Mouse (Mus musculus): Measurements from ENCODE around the gene Egfl8.

Egfl8 gene

DNA sequence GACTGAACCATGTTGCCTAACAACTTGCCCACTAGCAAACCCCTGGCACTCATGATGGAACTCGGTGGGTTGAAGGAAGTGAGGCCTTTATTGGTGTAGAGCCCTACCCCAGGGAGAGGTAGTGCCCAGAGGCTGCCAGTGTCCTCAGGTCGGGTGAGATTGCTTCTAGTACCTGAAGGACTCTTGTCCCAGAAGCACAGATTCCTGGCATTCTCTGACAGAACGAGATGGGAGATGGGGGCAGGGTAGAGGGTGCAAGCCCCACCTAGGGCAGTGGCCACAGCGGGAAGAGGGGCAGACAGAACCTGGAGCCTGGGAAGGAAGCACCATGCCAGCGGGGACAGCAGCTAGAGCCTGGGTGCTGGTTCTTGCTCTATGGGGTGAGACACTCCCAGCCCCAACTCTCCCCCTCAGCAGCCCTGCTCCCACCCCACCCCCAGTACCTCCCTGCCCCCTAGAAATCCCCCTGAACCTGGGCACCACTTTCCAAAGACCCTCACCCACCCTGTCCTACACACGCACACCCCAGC lies 18.1 kb downstream of the Egfl8 start, which contains the start of gene Ager:
Ager (plus strand) TSS at position 297 of the 530 bp plus-strand sequence.
- DNase-seq (ENCODE audit: low read depth, low spot score), result no peak

DNA sequence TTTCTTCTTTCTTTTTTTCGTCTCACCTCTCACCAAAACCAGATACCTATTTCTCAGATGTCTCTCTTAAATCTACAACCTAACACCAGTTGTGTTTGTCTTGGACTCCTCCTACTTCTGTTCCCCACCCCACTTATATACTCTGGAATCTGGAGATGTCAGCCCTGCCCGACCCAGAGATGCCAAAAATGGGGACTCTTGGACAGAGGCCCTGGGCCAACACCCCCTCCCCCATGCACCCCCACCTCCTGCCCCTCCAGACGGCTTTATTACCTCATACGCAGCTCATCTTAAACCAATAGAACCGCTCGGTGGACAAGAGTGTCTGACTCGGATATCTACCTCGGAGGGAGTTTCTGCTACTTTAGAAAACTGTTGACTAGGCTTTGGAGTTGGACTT lies 19.7 kb downstream of the Egfl8 start:
- DNase-seq (ENCODE audit: low read depth, low spot score), result no peak

DNA sequence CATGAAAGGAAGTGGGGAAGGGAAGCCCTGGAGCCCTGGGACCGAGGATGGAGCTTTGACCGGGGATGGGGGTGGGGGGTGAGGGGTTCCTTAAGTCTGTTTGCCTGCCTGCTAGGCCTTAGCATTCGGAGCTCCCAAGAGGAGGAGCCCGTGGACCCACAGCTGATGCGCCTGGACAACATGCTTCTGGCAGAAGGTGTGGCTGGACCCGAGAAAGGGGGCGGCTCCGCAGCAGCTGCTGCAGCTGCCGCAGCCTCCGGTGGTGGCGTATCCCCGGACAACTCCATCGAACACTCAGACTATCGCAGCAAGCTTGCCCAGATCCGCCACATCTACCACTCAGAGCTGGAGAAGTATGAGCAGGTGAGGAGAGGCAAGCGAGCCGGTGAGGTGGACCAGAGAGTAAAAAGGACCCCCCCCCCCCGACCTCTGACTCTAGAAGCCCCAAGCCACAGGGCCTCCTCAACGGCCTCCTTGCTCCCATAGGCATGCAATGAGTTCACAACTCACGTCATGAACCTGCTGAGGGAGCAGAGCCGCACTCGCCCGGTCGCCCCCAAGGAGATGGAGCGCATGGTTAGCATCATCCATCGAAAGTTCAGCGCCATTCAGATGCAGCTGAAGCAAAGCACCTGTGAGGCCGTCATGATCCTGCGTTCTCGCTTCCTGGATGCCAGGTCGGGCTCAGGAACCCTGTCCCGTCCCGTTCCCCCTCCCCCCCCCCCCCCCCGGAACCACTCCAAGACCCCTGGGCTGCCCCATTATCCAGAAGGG lies 21.8 kb downstream of the Egfl8 start:
- no peak for DNase-seq (ENCODE audit: low read depth, low spot score)

DNA sequence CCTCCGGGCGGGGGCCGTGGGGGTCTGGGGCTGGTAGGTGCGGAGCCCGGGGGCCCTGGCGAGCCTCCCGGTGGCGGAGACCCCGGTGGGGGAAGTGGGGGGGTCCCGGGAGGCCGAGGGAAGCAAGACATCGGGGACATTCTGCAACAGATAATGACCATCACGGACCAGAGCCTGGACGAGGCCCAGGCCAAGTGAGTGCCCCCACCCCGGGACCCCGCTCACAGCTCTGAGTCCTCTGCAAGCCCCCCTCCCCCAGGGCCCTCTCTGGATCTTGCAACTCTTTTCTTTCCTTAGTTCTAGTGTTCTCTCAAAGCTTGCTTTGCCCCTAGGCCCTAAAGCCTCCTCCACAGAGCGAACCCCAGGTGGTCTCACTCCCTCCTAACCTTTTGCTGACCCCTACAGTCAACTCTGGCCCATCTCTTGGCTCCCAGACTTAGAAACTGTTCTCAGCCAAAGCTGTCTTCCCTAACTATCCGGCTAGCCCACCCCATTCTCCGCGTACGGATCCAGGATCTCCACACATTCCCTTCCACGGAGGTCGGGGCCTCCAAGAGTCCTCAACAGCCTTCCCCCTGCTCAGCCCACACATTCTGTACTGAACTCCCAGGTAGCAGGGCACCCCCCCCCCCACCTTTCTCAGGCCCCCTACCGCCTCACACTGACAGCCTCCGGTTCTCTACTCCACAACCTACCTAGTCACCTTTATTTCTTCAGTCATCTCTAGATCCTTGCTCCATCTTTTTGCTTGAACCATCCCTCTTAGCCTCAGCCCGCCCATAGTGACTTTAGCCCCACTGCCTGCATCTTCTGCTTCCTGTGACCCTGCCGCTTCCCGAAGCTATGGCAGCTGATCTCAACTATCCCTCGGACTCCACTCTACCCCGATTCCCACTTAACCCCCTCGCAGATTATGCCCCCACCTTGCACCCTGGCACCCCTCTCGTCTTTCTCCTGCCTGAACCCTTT lies 22.9 kb downstream of the Egfl8 start:
- no peak for DNase-seq (ENCODE audit: low read depth, low spot score)

DNA sequence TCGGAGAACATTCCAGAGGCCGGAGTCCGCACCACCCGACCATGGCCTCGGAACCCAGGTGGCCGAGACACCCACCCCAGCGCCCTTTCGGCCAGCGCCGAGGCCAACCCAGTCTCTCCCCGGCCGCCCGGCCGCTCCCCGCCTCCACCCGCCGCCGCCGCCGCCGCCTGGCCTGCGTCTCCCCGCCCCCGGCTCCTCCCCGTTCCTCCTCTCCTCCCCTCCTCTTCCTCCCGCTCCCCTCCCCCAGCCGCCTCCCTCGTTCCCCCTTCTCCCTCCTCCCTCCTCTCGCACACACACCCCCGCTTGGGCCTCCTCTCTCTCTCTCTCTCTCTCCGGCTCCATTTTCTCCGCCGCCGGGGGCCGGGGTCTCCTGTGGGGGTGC lies 23.8 kb downstream of the Egfl8 start:
- peak; percentile 88 for DNase-seq (ENCODE audit: low read depth, low spot score)

DNA sequence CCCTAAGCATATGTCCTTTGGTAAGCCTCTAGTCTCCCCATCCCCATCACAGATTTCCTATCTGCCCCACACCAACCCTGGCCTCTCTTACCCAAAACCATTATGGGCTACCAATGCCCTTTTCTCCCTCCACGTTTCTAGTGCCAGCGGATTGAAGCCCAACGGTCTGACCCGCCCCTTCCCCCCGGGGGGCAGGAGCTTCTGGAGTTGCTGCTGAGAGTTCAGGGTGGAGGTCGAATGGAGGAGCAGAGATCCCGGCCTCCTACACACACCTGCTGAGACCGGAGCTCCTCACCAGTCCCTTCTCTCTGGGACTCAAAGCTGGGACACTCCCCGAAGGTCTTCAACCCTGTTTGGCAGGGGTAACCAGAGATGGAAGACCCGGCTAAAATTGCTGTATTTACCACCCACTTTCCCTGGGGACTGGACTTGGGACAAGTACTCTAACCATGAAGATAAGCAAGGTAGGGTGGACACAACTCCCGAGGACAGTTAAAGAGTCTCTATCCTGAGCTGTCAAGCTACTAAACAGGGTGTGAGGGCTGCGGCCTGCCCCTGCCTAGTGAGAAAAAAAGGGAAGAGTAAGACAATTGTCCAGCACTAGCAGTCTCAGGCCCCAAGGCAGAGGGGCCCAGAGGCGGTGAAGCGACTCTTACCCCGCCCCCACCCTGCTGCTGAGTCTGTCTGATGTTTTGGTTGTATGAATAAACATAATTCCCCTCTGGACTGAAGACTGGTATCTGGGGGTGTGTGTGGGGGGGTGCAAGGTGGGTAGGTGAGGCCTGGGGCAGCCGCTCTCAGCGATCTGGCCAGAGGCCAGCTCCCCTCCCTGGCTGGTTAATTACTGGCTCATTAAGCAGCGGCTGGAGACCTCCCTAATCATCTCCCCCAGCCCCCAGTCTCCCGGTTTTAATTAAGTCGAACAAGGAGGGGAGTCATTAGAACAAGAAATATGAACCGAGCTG lies 24.5 kb downstream of the Egfl8 start, which contains the start of gene Pbx2:
Pbx2 (plus strand) TSS at position 238 of the 965 bp plus-strand sequence.
- no peak for DNase-seq (ENCODE audit: low read depth, low spot score)

DNA sequence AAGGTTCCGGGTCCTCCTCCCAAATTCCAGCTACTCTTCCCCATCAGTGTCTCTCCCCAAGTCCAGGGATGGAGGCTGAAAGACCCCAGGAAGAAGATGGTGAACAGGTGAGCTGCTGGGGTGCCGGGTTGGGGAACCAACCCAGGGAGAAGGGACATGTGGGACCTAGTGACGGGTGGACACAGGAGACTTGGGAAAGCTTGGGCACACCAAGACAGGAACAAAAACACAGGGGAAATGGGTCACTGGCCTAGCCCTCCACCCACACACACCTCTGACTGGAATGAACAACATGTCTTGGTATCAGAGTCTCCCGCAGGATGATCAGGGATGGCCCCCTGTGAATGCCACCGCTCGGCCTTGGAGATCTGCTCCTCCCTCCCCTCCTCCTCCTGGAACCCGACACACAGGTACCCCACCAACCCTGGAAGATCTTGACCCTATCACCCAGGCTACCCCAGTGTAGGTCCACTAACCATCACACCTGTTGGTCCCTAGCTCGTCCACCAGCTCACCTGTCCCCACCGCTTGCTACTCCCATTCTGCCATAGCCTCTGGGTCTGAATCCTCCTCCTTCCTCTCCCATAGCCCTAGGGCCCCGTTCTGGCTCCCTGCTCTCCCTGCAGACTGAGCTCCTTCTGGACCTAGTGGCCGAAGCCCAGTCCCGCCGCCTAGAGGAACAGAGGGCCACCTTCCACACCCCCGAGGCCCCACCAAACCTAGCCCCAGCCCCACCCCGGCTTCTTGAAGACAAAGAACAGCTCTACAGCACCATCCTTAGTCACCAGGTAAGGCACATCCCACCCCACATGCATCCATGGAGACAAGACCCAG lies 25.4 kb downstream of the Egfl8 start:
- no peak for DNase-seq (ENCODE audit: low read depth, low spot score)

DNA sequence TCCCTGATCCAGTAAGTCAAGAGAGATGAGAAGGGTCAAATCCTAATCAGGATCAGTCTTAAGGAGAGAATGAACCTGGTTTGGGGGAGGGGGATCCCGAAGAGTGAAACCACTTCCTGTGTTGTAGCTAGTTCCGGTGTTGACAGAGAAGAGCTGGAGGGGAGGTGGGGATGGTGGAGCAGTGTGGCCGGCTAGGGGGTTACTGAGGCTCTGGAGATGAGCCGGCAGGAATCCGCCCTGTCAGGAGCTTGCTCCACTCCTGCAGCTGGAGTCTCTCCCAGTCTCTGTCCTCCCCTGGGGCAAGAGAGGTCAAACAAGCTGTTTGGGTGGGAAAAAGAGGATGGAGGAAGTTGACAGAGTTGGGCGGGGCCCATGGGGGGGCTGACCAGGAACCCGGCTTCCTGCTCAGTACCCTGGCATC lies 26.1 kb downstream of the Egfl8 start, which contains the start of gene Gpsm3:
Gpsm3 (plus strand) TSS at position 126 of the 421 bp plus-strand sequence.
- DNase-seq (ENCODE audit: low read depth, low spot score), result no peak

DNA sequence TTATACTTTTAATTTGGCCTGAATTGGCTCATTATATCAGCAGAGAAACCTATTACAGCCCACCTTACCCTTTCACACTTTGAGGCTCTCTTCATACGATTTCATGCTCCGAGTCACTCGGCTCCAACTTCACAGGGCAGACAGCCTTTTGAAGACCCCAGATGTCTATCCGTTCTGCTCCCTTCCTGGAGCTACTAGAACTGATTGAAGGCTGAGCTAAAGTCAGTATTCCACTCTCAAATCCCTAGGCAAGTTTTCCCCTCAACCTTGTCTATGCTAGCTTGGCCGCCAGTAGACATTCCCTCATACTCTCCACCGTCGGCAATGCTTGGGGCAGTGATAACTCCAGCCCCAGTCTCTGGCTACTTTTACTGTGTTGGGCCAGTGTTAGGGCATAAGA lies 26.6 kb downstream of the Egfl8 start:
- DNase-seq (ENCODE audit: low read depth, low spot score), result no peak

DNA sequence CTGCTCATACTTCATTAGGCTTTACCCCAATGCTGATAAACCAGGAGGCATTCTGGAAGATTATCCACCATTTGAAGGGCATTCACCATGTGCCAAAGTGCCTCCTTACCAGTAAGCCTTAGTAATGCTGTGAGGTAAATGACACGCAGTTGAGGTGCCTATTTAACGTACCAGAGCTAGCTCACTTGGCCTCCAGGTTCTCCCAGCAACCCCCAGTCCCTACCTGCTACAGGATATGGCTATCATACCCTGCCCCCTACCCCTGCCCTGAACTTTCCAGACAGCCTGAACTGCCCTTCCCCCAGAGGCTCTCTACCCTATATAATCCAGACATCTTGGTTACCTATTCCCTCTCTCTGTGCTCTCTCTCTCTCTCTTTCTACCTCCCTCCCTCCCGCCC lies 27.0 kb downstream of the Egfl8 start:
- no peak for DNase-seq (ENCODE audit: low read depth, low spot score)

DNA sequence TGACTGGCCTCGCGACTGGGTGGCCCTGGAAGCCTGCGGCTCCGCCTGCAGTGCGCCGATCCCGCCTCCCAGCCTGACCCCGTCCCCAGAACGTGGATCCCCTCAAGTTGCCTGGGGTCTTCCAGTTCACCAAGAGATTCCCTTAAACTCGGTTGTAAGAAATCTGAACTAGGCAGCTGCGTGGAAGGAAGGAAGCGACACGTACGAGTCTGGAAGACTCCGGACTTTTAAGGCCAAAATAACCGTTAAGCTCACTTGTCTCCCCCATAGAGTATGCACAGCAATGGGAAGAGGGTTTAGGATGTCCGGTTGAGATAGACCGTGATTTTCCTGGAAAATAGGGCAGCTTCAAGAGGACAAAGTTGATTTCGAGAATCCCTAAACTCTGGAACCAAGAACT lies 28.0 kb downstream of the Egfl8 start:
- DNase-seq (ENCODE audit: low read depth, low spot score), result no peak

DNA sequence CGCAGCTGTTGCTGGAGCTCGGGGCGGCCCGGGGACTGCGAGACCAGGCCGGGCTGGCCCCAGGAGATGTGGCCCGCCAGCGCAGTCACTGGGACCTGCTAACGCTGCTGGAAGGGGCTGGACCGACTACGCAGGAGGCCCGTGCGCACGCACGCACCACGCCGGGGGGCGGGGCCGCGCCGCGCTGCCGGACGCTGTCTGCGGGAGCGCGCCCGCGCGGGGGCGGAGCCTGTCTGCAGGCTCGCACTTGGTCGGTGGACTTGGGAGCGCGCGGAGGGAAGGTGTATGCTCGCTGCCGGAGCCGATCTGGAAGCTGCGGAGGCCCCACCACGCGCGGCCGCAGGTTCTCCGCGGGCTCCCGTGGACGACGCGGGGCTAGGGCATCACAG lies 28.4 kb downstream of the Egfl8 start:
- peak; percentile 91 for DNase-seq (ENCODE audit: low read depth, low spot score)

DNA sequence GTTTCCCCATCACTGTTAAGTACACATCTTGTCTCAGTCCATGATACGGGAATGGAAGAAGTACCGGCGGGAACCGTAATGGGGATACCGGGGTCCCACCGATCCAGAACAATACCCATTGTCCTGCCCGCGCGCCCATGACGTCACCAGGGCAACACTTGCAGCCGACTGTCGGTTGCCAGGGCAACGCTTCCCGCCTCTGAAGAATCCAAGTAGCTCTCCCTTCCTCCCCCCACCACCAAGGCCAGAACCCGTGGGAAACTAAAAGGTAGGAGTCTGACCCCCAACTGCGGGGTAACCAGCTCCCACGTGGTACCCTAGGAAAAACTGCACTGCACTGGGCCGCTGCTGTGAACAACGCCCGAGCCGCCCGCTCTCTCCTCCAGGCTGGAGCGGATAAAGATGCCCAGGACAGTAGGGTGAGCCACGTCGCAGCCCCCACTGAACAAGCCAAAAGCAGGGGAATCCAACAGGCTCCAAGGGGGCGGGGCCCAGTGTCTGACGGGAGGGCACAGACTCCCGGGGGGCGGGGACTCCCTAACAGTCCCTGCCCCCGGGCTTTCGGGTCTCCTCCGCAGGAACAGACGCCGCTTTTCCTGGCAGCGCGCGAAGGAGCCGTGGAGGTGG lies 28.9 kb downstream of the Egfl8 start:
- DNase-seq (ENCODE audit: low read depth, low spot score), result peak; percentile 84

DNA sequence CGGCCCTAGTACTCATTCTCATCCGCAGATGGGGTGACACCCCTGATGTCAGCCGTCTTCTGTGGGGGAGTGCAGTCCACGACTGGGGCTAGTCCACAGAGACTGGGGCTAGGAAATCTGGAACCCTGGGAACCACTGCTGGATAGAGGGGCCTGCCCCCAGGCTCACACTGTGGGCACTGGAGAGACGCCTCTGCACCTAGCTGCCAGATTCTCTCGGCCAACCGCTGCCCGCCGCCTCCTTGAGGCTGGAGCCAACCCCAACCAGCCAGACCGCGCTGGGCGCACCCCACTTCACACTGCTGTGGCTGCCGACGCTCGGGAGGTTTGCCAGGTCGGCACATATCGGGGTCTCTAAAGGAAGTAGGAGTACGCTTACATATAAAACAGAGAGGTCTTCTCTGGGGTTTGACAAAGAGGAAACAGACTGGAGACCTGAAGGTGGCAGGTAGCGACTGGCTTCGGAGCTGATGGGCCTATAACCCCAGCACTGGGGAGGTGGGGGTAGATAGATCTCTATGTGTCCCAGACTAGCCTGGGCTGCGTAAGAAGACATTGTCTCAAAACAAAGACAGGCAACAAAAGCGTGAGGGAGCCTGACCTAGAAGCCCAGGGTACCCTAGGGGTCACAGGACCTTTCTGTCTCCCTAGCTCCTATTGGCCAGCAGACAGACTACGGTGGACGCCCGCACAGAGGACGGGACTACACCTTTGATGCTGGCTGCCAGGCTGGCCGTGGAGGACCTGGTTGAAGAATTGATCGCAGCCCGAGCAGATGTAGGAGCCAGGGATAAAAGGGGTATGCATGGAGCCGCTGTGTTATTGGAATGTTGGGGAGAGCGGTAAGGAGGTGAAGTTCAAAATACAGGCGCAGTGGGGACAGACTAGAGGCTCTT lies 29.6 kb downstream of the Egfl8 start:
- DNase-seq (ENCODE audit: low read depth, low spot score), result no peak

DNA sequence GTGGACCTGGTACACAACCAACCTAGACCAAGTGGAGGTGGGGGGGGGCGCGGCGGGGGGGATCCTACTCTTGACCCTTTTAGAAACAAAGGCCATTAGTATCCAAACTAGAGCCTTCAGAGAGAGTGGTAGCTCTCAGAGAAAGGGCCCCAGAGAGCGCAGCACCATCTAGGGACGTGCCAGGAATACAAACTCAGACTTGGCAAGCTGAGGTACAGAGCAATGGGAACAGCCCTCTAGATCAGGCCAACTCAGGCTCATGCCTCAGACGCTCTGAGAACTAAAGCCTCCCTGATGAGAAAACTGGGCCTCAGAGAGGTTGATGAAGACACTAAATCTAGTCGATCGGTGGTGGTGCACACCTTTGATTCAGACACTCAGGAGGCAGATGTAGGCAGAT lies 30.6 kb downstream of the Egfl8 start:
- no peak for DNase-seq (ENCODE audit: low read depth, low spot score)

DNA sequence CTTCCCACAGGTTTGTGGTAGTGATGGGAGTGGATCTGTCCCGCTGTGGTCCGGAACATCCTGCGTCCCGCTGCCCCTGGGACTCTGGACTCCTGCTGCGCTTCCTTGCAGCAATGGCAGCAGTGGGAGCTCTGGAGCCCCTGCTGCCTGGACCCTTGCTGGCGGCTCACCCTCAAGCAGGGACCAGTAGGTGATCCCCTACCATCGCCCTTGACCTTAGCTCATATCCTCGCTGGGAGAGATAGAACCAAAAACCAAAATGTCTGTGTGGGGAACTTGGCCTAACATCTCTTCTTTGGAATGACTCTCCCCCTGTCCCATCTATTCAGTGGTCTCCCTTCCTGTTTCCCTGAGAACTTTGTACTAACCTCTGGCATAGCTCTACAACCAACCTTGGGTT lies 32.0 kb downstream of the Egfl8 start:
- DNase-seq (ENCODE audit: low read depth, low spot score), result no peak

DNA sequence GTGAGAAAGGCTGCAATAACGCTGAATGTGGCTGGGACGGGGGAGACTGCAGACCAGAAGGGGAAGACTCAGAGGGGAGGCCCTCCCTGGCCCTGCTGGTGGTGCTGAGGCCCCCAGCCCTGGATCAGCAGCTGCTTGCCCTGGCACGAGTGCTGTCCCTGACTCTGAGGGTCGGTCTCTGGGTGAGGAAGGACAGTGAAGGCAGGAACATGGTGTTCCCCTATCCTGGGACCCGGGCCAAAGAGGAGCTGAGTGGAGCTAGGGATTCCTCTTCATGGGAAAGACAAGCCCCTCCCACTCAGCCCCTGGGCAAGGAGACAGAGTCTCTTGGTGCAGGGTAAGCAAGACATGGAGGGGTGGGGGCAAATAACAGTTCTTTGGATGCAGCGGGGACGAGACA lies 32.4 kb downstream of the Egfl8 start:
- no peak for DNase-seq (ENCODE audit: low read depth, low spot score)

DNA sequence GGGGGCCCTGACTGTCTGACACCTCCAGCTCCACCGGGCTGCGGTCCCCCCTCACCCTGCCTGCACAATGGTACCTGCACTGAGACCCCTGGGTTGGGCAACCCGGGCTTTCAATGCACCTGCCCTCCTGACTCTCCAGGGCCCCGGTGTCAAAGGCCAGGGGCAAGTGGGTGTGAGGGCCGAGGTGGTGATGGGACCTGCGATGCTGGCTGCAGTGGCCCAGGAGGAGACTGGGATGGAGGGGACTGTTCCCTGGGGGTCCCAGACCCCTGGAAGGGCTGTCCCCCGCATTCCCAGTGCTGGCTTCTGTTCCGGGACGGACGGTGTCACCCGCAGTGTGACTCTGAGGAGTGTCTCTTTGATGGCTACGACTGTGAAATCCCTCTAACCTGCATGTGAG lies 33.2 kb downstream of the Egfl8 start:
- no peak for DNase-seq (ENCODE audit: low read depth, low spot score)

DNA sequence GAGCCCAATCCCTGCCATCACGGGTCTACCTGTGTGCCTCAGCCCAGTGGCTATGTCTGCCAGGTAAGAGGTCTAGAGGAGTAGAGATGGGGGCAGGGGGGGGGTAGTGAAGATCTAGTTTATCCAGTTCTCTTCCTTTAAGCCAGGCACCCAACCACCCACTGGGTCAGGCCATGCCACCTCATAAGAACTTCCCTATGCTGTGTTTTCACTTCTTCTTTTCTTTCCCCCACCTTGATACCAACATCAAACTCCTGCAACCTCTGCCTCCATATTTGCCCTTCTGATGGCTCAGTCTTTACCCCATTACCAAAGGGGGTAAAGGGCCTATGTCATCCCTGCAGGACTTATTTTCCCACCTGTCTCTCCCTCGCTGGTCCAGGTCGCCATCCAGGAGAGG lies 37.7 kb downstream of the Egfl8 start:
- no peak for DNase-seq (ENCODE audit: low read depth, low spot score)
